14 mouse cellular contexts compared by ENCODE assay signal in the genomic region with DNA sequence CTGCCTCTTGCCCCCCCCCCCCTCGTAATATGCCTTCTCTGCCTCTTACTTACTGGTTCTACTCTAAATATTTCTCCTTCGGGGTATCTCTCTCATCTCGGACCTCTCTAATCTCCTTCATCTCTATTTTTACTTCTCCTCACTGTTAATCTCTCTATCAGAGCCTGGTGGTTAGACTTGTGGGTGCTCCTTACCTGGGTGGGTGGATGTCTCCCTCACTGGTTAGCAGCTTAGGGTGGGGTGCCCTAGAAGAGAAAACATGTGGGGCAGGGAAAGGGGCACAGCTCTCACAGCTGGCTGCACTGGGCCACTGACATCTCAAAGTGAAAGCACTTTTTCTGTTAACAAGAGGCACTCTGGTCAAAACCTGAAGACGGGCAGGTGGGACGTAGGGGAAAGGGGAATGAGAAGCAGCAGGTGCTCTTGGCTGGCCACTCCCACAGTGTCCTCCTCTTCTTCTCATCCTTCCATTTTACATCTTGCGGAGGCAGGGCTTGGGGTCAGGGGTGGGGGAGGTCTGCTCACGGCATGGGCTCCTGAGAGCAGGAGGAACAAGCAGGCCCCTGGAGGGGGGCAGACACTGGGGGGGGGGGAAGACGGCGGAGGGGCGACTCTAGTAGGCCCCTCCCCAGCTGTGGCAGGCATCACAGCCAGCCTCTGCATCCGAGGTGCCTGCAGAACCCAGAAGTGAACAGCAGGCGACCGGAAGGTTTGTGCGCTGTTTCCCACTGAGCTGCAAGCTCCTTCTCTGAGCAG. TPM values are rescaled to one million over a fixed set of nuclear protein-coding genes. Genes with fewer than 3 reads are reported as not detected.
DNase-seq lines count a peak whose midpoint lies in the region; ATAC-seq and TF ChIP-seq lines count a peak whose summit lies in the region.
"Had no signal": no experiment of that assay in that cellular context is flagged by ENCODE, and none has a peak within 500 bp of the region (broad histone marks: within the 10 kb centered on the region; RNA-seq: fewer than 3 reads in every experiment).

No protein-coding gene starts in this region.

- 70% methylated on average over 14 of the region's 14 CpGs for WGBS in heart, adult 2 months
- 55% methylated on average over 14 of the region's 14 CpGs for WGBS in heart, embryonic 11.5 days (ENCODE audit: insufficient replicate concordance)
- WGBS in kidney, embryonic 16.5 days = 65% methylated on average over 13 of the region's 14 CpGs

- in situ Hi-C loops in CH12.LX (cut with MboI; ENCODE audit: low pct_ligation_motif_present, low pct_unique_long_range_greater_than_20kb, low sequenced_read_pairs) = no loop called here

- no peak overlapping the region for H3K4me3 ChIP-seq in heart, adult 2 months
- H3K4me3 ChIP-seq in heart, embryonic 11.5 days (ENCODE audit: low read depth, low read length) = no peak overlapping the region
- no peak overlapping the region for H3K4me3 ChIP-seq in layer of hippocampus, adult 2 months
- no peak overlapping the region for H3K4me3 ChIP-seq in CH12.LX (replicated peaks in 1 of 3; ENCODE audit: low read depth in 2 of 3, low read length in 2 of 3, poor library complexity in 1 of 3)
- no peak overlapping the region for H3K4me3 ChIP-seq in kidney, embryonic 16.5 days (ENCODE audit: low read length)
- H3K4me3 ChIP-seq: embryonic facial prominence, embryonic 10.5 days; hindbrain, embryonic 15.5 days had no signal

- intact Hi-C loops in heart, adult 2 months (cut with DNase I) = no loop called here

- DNase-seq in heart, adult 2 months = no peak
- no peak for DNase-seq in layer of hippocampus, adult 2 months (ENCODE audit: low spot score in 2 of 2)
- no peak for DNase-seq in layer of hippocampus, adult 8-10 months (ENCODE audit: low spot score in 2 of 2)
- DNase-seq in CH12.LX (ENCODE audit: extremely low read depth) = no peak
- peak; percentile 51 to 59 for DNase-seq in thymus, postnatal 10 days (ENCODE audit: low spot score in 2 of 2)
- no peak for DNase-seq in urinary bladder, postnatal 4 days (ENCODE audit: low spot score in 2 of 2)
- DNase-seq: cerebellum, adult 9-10 months; right cerebral cortex, postnatal 14 days had no signal

- TF ChIP-seq EP300 in heart, adult 2 months (IDR thresholded peaks at IDR 0.05; ENCODE audit: insufficient read depth, low read depth, low read length) = no peak
- 0 out of 2 replicates have a peak, but pooled peaks have one; percentile 10 for TF ChIP-seq EP300 in CH12.LX (IDR thresholded peaks at IDR 0.05; ENCODE audit: low read length)

- no peak overlapping the region for H3K27ac ChIP-seq in heart, adult 2 months
- no peak overlapping the region for H3K27ac ChIP-seq in heart, embryonic 11.5 days (ENCODE audit: low read depth, low read length)
- H3K27ac ChIP-seq in layer of hippocampus, adult 2 months = no peak overlapping the region
- H3K27ac ChIP-seq in CH12.LX (ENCODE audit: insufficient read depth, low read depth) = no peak overlapping the region
- no peak overlapping the region for H3K27ac ChIP-seq in kidney, embryonic 16.5 days (ENCODE audit: low read length)
- H3K27ac ChIP-seq: embryonic facial prominence, embryonic 10.5 days; hindbrain, embryonic 15.5 days; stomach, postnatal 0 days had no signal

- 0 out of 2 replicates have a peak, but pooled peaks have one; percentile 14 for TF ChIP-seq CTCF in heart, adult 2 months (IDR thresholded peaks at IDR 0.05)
- peak; percentile 20; the same call in 1 of the 2 replicates for TF ChIP-seq CTCF in layer of hippocampus, adult 2 months (conservative IDR thresholded peaks at IDR 0.05)
- no peak for TF ChIP-seq CTCF in CH12.LX (conservative IDR thresholded peaks at IDR 0.05 in 1 of 2, IDR thresholded peaks at IDR 0.05 in 1 of 2; ENCODE audit: low read depth in 2 of 2, low read length in 2 of 2)

- no peak for ATAC-seq in heart, embryonic 11.5 days (replicated peaks; ENCODE audit: insufficient number of reproducible peaks, low FRiP score, low TSS enrichment)
- ATAC-seq in kidney, embryonic 16.5 days (ENCODE audit: low FRiP score, low TSS enrichment) = no peak

- TF ChIP-seq RAD21 in CH12.LX (IDR thresholded peaks at IDR 0.05; ENCODE audit: low read depth, low read length) = no peak

- no peaks in the 10 kb centered on the region for H3K36me3 ChIP-seq in heart, adult 2 months (ENCODE audit: control insufficient read depth, insufficient read depth, low read length)
- no peaks in the 10 kb centered on the region for H3K36me3 ChIP-seq in heart, embryonic 11.5 days (ENCODE audit: control insufficient read depth, insufficient read depth, low read length)
- no peaks in the 10 kb centered on the region for H3K36me3 ChIP-seq in CH12.LX (replicated peaks in 1 of 2; ENCODE audit: control insufficient read depth in 1 of 2, insufficient read depth in 1 of 2, low read length in 1 of 2)
- no peaks in the 10 kb centered on the region for H3K36me3 ChIP-seq in kidney, embryonic 16.5 days (ENCODE audit: insufficient read depth, low read length)
- H3K36me3 ChIP-seq: embryonic facial prominence, embryonic 10.5 days; hindbrain, embryonic 15.5 days had no signal

- no peak overlapping the region for H3K9ac ChIP-seq in heart, adult 2 months (ENCODE audit: low read depth, low read length)
- no peak overlapping the region for H3K9ac ChIP-seq in heart, embryonic 11.5 days (ENCODE audit: low read depth, low read length)
- H3K9ac ChIP-seq in CH12.LX (ENCODE audit: insufficient read depth, low read depth) = no peak overlapping the region
- H3K9ac ChIP-seq in kidney, embryonic 16.5 days (replicated peaks; ENCODE audit: low read length) = no peak overlapping the region
- H3K9ac ChIP-seq: hindbrain, embryonic 15.5 days had no signal

- H3K9me3 ChIP-seq in heart, embryonic 11.5 days (replicated peaks; ENCODE audit: control insufficient read depth, low read length) = peaks cover 2% of the 10 kb centered on the region; the same call in 1 of the 2 replicates
- H3K9me3 ChIP-seq in CH12.LX (replicated peaks; ENCODE audit: low read length) = peaks cover 6% of the 10 kb centered on the region
- H3K9me3 ChIP-seq in kidney, embryonic 16.5 days (ENCODE audit: low read length) = peaks cover 7% of the 10 kb centered on the region; the same call in 1 of the 2 replicates
- H3K9me3 ChIP-seq: hindbrain, embryonic 15.5 days had no signal

- H3K4me2 ChIP-seq in heart, embryonic 11.5 days = no peak overlapping the region
- no peak overlapping the region for H3K4me2 ChIP-seq in CH12.LX (ENCODE audit: insufficient read depth, low read depth, poor library complexity, severe bottlenecking)
- H3K4me2 ChIP-seq in kidney, embryonic 16.5 days (replicated peaks; ENCODE audit: low read depth, low read length) = no peak overlapping the region
- H3K4me2 ChIP-seq: hindbrain, embryonic 15.5 days; liver, embryonic 11.5 days had no signal

- TF ChIP-seq POLR2A in heart, adult 2 months (IDR thresholded peaks at IDR 0.05; ENCODE audit: insufficient read depth, low read depth, low read length) = no peak
- TF ChIP-seq POLR2A in CH12.LX (IDR thresholded peaks at IDR 0.05; ENCODE audit: low read depth, low read length) = no peak

- H3K4me1 ChIP-seq in heart, adult 2 months (ENCODE audit: control insufficient read depth, insufficient read depth, low read length) = no peaks in the 10 kb centered on the region
- H3K4me1 ChIP-seq in heart, embryonic 11.5 days (ENCODE audit: control insufficient read depth, insufficient read depth, low read length) = no peaks in the 10 kb centered on the region
- peaks cover 5 to 33% of the 10 kb centered on the region in 2 experiments; a peak in 3 of 4 replicates for H3K4me1 ChIP-seq in CH12.LX (ENCODE audit: control insufficient read depth in 1 of 2, insufficient read depth in 2 of 2)
- H3K4me1 ChIP-seq in kidney, embryonic 16.5 days (ENCODE audit: insufficient read depth, low read length) = peaks cover 3% of the 10 kb centered on the region; the same call in 1 of the 2 replicates
- H3K4me1 ChIP-seq: embryonic facial prominence, embryonic 10.5 days; hindbrain, embryonic 15.5 days had no signal

- no peaks in the 10 kb centered on the region for H3K79me2 ChIP-seq in heart, adult 2 months (replicated peaks; ENCODE audit: control insufficient read depth, insufficient read depth, low read length)
- H3K79me2 ChIP-seq in CH12.LX (replicated peaks; ENCODE audit: control insufficient read depth, extremely low read depth, insufficient read depth, poor library complexity, severe bottlenecking) = no peaks in the 10 kb centered on the region

- dilution Hi-C loops in CH12.LX (cut with MboI; ENCODE audit: extremely low pct_ligation_motif_present, extremely low pct_unique_long_range_greater_than_20kb, low sequenced_read_pairs) = no loop called here

- H3K27me3 ChIP-seq in heart, adult 2 months (ENCODE audit: control insufficient read depth, insufficient read depth, low read length) = no peaks in the 10 kb centered on the region
- no peaks in the 10 kb centered on the region for H3K27me3 ChIP-seq in heart, embryonic 11.5 days (ENCODE audit: control insufficient read depth, insufficient read depth, low read length)
- no peaks in the 10 kb centered on the region for H3K27me3 ChIP-seq in CH12.LX (replicated peaks)
- no peaks in the 10 kb centered on the region for H3K27me3 ChIP-seq in kidney, embryonic 16.5 days (ENCODE audit: insufficient read depth, low read length)
- H3K27me3 ChIP-seq: hindbrain, embryonic 15.5 days had no signal

TF ChIP-seq in CH12.LX, 34 proteins besides CTCF, POLR2A, EP300 and RAD21 (continues in another document):
- TF ChIP-seq RCOR1 (conservative IDR thresholded peaks at IDR 0.05; ENCODE audit: low read depth, low read length) (no peak), TCF12 (IDR thresholded peaks at IDR 0.05; ENCODE audit: low read depth, low read length) (peak; percentile 60; the same call in 1 of the 2 replicates)

RNA-seq across cellular contexts. Expression of gene Tlr1, which starts 27.7 kb away (rescaled TPM):
- under 1 TPM; 0.32 to 0.63 TPM for total RNA-seq in heart, adult 2 months (2021)
- polyA plus RNA-seq in heart, adult 2 months (2012; rRNA removed) = 1.00 and 1.0 TPM in 2 replicates
- polyA plus RNA-seq in heart, embryonic 11.5 days (2014; fragmentation: Nextera tagmentation; extraction: Ambion mirVana) = 0.40 TPM in 1 of 2 replicates, not detected in the other
- total RNA-seq in layer of hippocampus, adult 2 months (2021) = under 1 TPM; 0.44 to 0.59 TPM
- total RNA-seq in layer of hippocampus, adult 8-10 months (2022) = 1 to 10 TPM in 2 of 4 experiments, under 1 TPM in 1, not detected in 1; 0.12 to 2.0 (median 1.8) TPM
- 4.3 and 6.4 TPM in 2 replicates for total RNA-seq in CH12.LX (2012; rRNA removed)
- total RNA-seq in CH12.LX (2014; rRNA removed) = 22.2 and 22.5 TPM in 2 replicates
- 21.3 and 26.5 TPM in 2 replicates for polyA plus RNA-seq in CH12.LX (2012; ENCODE audit: insufficient read length, low read depth)
- 0.58 and 0.62 TPM in 2 replicates for polyA plus RNA-seq in kidney, embryonic 16.5 days (2015; fragmentation: Nextera tagmentation; extraction: Ambion mirVana)

RNA-seq across cellular contexts. Expression of gene Tlr6, which starts 54.2 kb away (rescaled TPM):
- total RNA-seq in heart, adult 2 months (2021) = under 1 TPM; 0.52 to 0.96 TPM
- 0.21 and 0.64 TPM in 2 replicates for polyA plus RNA-seq in heart, adult 2 months (2012; rRNA removed)
- 0.38 and 0.76 TPM in 2 replicates for polyA plus RNA-seq in heart, embryonic 11.5 days (2014; fragmentation: Nextera tagmentation; extraction: Ambion mirVana)
- total RNA-seq in layer of hippocampus, adult 2 months (2021) = 1 to 10 TPM in 1 of 2 experiments, under 1 TPM in 1; 0.95 to 1.0 TPM
- 1 to 10 TPM; 1.4 to 2.8 (median 2.1) TPM for total RNA-seq in layer of hippocampus, adult 8-10 months (2022)
- 0.72 and 1.0 TPM in 2 replicates for total RNA-seq in CH12.LX (2012; rRNA removed)
- total RNA-seq in CH12.LX (2014; rRNA removed) = 2.5 and 5.1 TPM in 2 replicates
- 4.6 and 5.4 TPM in 2 replicates for polyA plus RNA-seq in CH12.LX (2012; ENCODE audit: insufficient read length, low read depth)
- 0.62 and 0.77 TPM in 2 replicates for polyA plus RNA-seq in kidney, embryonic 16.5 days (2015; fragmentation: Nextera tagmentation; extraction: Ambion mirVana)

Comparison
In these comparisons a context has a peak if more than half of its experiments do, and no peak if none do; other contexts are left out.
1. DNase-seq: peak in thymus, postnatal 10 days (2 of 2); none in heart, adult 2 months (0 of 2), layer of hippocampus, adult 2 months (0 of 2), layer of hippocampus, adult 8-10 months (0 of 2), CH12.LX (single experiment) and urinary bladder, postnatal 4 days (0 of 2).
2. CTCF ChIP-seq: peak in heart, adult 2 months (single experiment) and layer of hippocampus, adult 2 months (single experiment); none in CH12.LX (0 of 2).